Mouse (Mus musculus): ENCODE results near the gene Wdr26. TPM values are rescaled to one million over a fixed set of nuclear protein-coding genes. Genes with fewer than 3 reads are reported as not detected.
A peak's percentile ranks its signal among the peaks of the same experiment; 100 is the strongest.

Gene Wdr26
- 40.0 and 43.5 TPM in 2 replicates for polyA plus RNA-seq (2014; fragmentation: Nextera tagmentation; extraction: Ambion mirVana)

GRCm38 (mm10) chr1:181211920-181212633 lies at the start of gene Wdr26:
TSS of gene Wdr26 (minus strand) at chr1:181212001.
- peak within 1 kb of the TSS; percentile 92 for H3K9ac ChIP-seq (ENCODE audit: low read length)
- peak within 1 kb of the TSS; percentile 90 for H3K4me2 ChIP-seq (ENCODE audit: low read length)
- peak within 1 kb of the TSS; percentile 89 for H3K27ac ChIP-seq (ENCODE audit: low read depth)
- peak within 1 kb of the TSS; percentile 72 for H3K4me3 ChIP-seq (ENCODE audit: low read depth, low read length)
- DNase-seq (ENCODE audit: low spot score) = peak; percentile 89
- WGBS = under 1% methylated on average over 44 of the region's 54 CpGs
- no peaks in the 10 kb centered on the region for H3K27me3 ChIP-seq (replicated peaks; ENCODE audit: control insufficient read depth, insufficient read depth, low read length)
- ATAC-seq (replicated peaks; ENCODE audit: low FRiP score, low TSS enrichment, low read depth) = peak; percentile 94
- no peaks in the 10 kb centered on the region for H3K9me3 ChIP-seq (ENCODE audit: control insufficient read depth, low read length)
- peaks cover 24% of the 10 kb centered on the region for H3K4me1 ChIP-seq (replicated peaks; ENCODE audit: control insufficient read depth, insufficient read depth, low read length)
- peaks cover 14% of the 10 kb centered on the region for H3K36me3 ChIP-seq (ENCODE audit: control insufficient read depth, insufficient read depth, low read length)

- ATAC-seq (replicated peaks; ENCODE audit: low FRiP score, low TSS enrichment, low read depth) = no peak
- Histone ChIP-seq H3K9ac (ENCODE audit: low read length) (no peak overlapping the region), H3K4me1 (replicated peaks; ENCODE audit: control insufficient read depth, insufficient read depth, low read length) (peaks cover 16% of the 10 kb centered on the region; the same call in 1 of the 2 replicates), H3K4me3 (ENCODE audit: low read depth, low read length) (no peak overlapping the region), H3K4me2 (ENCODE audit: low read length) (no peak overlapping the region), H3K27ac (ENCODE audit: low read depth) (0 out of 2 replicates have a peak overlapping the region, but pooled peaks have one; percentile 1), H3K36me3 (ENCODE audit: control insufficient read depth, insufficient read depth, low read length) (no peaks in the 10 kb centered on the region), H3K27me3 (replicated peaks; ENCODE audit: control insufficient read depth, insufficient read depth, low read length) (no peaks in the 10 kb centered on the region), H3K9me3 (ENCODE audit: control insufficient read depth, low read length) (no peaks in the 10 kb centered on the region)
- 19% methylated on average over 8 of the region's 8 CpGs for WGBS
- no peak for DNase-seq (ENCODE audit: low spot score)
These were observed 49.3 kb upstream of the Wdr26 start for GRCm38 (mm10) chr1:181260949-181261696.

GRCm38 (mm10) chr1:181260422-181260821 lies 48.6 kb upstream of the Wdr26 start:
- DNase-seq (ENCODE audit: low spot score) (no peak), ATAC-seq (replicated peaks; ENCODE audit: low FRiP score, low TSS enrichment, low read depth) (no peak)
- H3K27me3 ChIP-seq (replicated peaks; ENCODE audit: control insufficient read depth, insufficient read depth, low read length) = no peaks in the 10 kb centered on the region
- 0 out of 2 replicates have a peak overlapping the region, but pooled peaks have one; percentile 1 for H3K27ac ChIP-seq (ENCODE audit: low read depth)
- H3K9me3 ChIP-seq (ENCODE audit: control insufficient read depth, low read length) = no peaks in the 10 kb centered on the region
- no peaks in the 10 kb centered on the region for H3K36me3 ChIP-seq (ENCODE audit: control insufficient read depth, insufficient read depth, low read length)
- no peak overlapping the region for H3K9ac ChIP-seq (ENCODE audit: low read length)
- no peak overlapping the region for H3K4me2 ChIP-seq (ENCODE audit: low read length)
- 92% methylated on average over 10 of the region's 10 CpGs for WGBS
- H3K4me3 ChIP-seq (ENCODE audit: low read depth, low read length) = no peak overlapping the region
- peaks cover 23% of the 10 kb centered on the region for H3K4me1 ChIP-seq (replicated peaks; ENCODE audit: control insufficient read depth, insufficient read depth, low read length)

GRCm38 (mm10) chr1:181259626-181260410 lies 48.0 kb upstream of the Wdr26 start:
- Histone ChIP-seq H3K27me3 (replicated peaks; ENCODE audit: control insufficient read depth, insufficient read depth, low read length) (no peaks in the 10 kb centered on the region), H3K4me2 (ENCODE audit: low read length) (no peak overlapping the region), H3K4me3 (ENCODE audit: low read depth, low read length) (no peak overlapping the region), H3K27ac (ENCODE audit: low read depth) (no peak overlapping the region), H3K4me1 (replicated peaks; ENCODE audit: control insufficient read depth, insufficient read depth, low read length) (peaks cover 23% of the 10 kb centered on the region), H3K36me3 (ENCODE audit: control insufficient read depth, insufficient read depth, low read length) (no peaks in the 10 kb centered on the region), H3K9ac (ENCODE audit: low read length) (no peak overlapping the region), H3K9me3 (ENCODE audit: control insufficient read depth, low read length) (no peaks in the 10 kb centered on the region)
- 65% methylated on average over 11 of the region's 11 CpGs for WGBS
- no peak for ATAC-seq (replicated peaks; ENCODE audit: low FRiP score, low TSS enrichment, low read depth)
- no peak for DNase-seq (ENCODE audit: low spot score)

GRCm38 (mm10) chr1:181259056-181259455 lies 47.3 kb upstream of the Wdr26 start:
- Histone ChIP-seq H3K4me3 (ENCODE audit: low read depth, low read length) (no peak overlapping the region), H3K4me1 (replicated peaks; ENCODE audit: control insufficient read depth, insufficient read depth, low read length) (peaks cover 23% of the 10 kb centered on the region), H3K27ac (ENCODE audit: low read depth) (no peak overlapping the region; the same call in 1 of the 2 replicates), H3K9ac (ENCODE audit: low read length) (no peak overlapping the region), H3K36me3 (ENCODE audit: control insufficient read depth, insufficient read depth, low read length) (no peaks in the 10 kb centered on the region), H3K27me3 (replicated peaks; ENCODE audit: control insufficient read depth, insufficient read depth, low read length) (no peaks in the 10 kb centered on the region), H3K4me2 (ENCODE audit: low read length) (no peak overlapping the region), H3K9me3 (ENCODE audit: control insufficient read depth, low read length) (no peaks in the 10 kb centered on the region)
- ATAC-seq (replicated peaks; ENCODE audit: low FRiP score, low TSS enrichment, low read depth) (no peak), DNase-seq (ENCODE audit: low spot score) (no peak)
- 57% methylated on average over 5 of the region's 5 CpGs for WGBS

- ATAC-seq (replicated peaks; ENCODE audit: low FRiP score, low TSS enrichment, low read depth) (no peak), DNase-seq (ENCODE audit: low spot score) (no peak)
- H3K27ac ChIP-seq (ENCODE audit: low read depth) = peak overlapping the region; percentile 83
These were observed 46.8 kb upstream of the Wdr26 start for GRCm38 (mm10) chr1:181258616-181259015.

GRCm38 (mm10) chr1:181257585-181258555 lies 46.1 kb upstream of the Wdr26 start:
- 62% methylated on average over 20 of the region's 20 CpGs for WGBS
- ATAC-seq (replicated peaks; ENCODE audit: low FRiP score, low TSS enrichment, low read depth) (no peak), DNase-seq (ENCODE audit: low spot score) (no peak)
- Histone ChIP-seq H3K4me3 (ENCODE audit: low read depth, low read length) (no peak overlapping the region), H3K9me3 (ENCODE audit: control insufficient read depth, low read length) (no peaks in the 10 kb centered on the region), H3K27me3 (replicated peaks; ENCODE audit: control insufficient read depth, insufficient read depth, low read length) (no peaks in the 10 kb centered on the region), H3K27ac (ENCODE audit: low read depth) (peak overlapping the region; percentile 83), H3K4me1 (replicated peaks; ENCODE audit: control insufficient read depth, insufficient read depth, low read length) (peaks cover 23% of the 10 kb centered on the region), H3K9ac (ENCODE audit: low read length) (no peak overlapping the region), H3K4me2 (ENCODE audit: low read length) (no peak overlapping the region; the same call in 1 of the 2 replicates), H3K36me3 (ENCODE audit: control insufficient read depth, insufficient read depth, low read length) (no peaks in the 10 kb centered on the region)

More at GRCm38 (mm10) chr1:181258616-181259015, 46.8 kb upstream of the Wdr26 start:
- H3K4me3 ChIP-seq (ENCODE audit: low read depth, low read length) = no peak overlapping the region
- no peaks in the 10 kb centered on the region for H3K27me3 ChIP-seq (replicated peaks; ENCODE audit: control insufficient read depth, insufficient read depth, low read length)
- no peaks in the 10 kb centered on the region for H3K36me3 ChIP-seq (ENCODE audit: control insufficient read depth, insufficient read depth, low read length)
- H3K4me2 ChIP-seq (ENCODE audit: low read length) = no peak overlapping the region
- no peak overlapping the region for H3K9ac ChIP-seq (ENCODE audit: low read length)
- H3K4me1 ChIP-seq (replicated peaks; ENCODE audit: control insufficient read depth, insufficient read depth, low read length) = peaks cover 23% of the 10 kb centered on the region
- WGBS = 77% methylated on average over 5 of the region's 5 CpGs
- H3K9me3 ChIP-seq (ENCODE audit: control insufficient read depth, low read length) = no peaks in the 10 kb centered on the region

Data from intestine, embryonic 14.5 days (tissue).